Mouse (Mus musculus) c-Kit-positive CD71-positive TER-119-negative erythroid progenitor cells, embryonic 14.5 days (primary cell): ENCODE data around the gene Gm8127.
"Not testable (repeated sequence)": the region's sequence is repeated elsewhere in the genome, so short reads cannot be mapped to it uniquely, and the experiment has no call there.

ENCODE experiments used
- DNase-seq: peaks from one replicate; pipeline ENCODE4 v3.0.0-alpha.2; 2013; ENCODE audit warnings: low read depth

Gm8127 gene

GRCm38 (mm10) chr14:43293503-43293902 is at the start of gene Gm8127:
Gene Gm8127 (minus strand): TSS chr14:43293832.
- DNase-seq = not testable (repeated sequence)

- DNase-seq = not testable (repeated sequence)
Measured at GRCm38 (mm10) chr14:43337646-43338045, 44.0 kb upstream of the Gm8127 start.

GRCm38 (mm10) chr14:43331362-43331880 is 37.8 kb upstream of the Gm8127 start:
- not testable (repeated sequence) for DNase-seq

GRCm38 (mm10) chr14:43328603-43329002 is 35.0 kb upstream of the Gm8127 start:
- not testable (repeated sequence) for DNase-seq

GRCm38 (mm10) chr14:43319516-43319915 is 25.9 kb upstream of the Gm8127 start:
- DNase-seq = not testable (repeated sequence)

- DNase-seq = not testable (repeated sequence)
Measured at GRCm38 (mm10) chr14:43278681-43279080, 15.0 kb downstream of the Gm8127 start.

GRCm38 (mm10) chr14:43278146-43278545 is 15.5 kb downstream of the Gm8127 start:
- not testable (repeated sequence) for DNase-seq

- DNase-seq = not testable (repeated sequence)
Measured at GRCm38 (mm10) chr14:43277468-43277867, 16.2 kb downstream of the Gm8127 start.

GRCm38 (mm10) chr14:43275752-43276151 is 17.9 kb downstream of the Gm8127 start:
- DNase-seq = not testable (repeated sequence)

GRCm38 (mm10) chr14:43274986-43275511 is 18.6 kb downstream of the Gm8127 start, which contains the start of gene Gm9732:
Gene Gm9732 (plus strand): TSS chr14:43275036.
- not testable (repeated sequence) for DNase-seq

GRCm38 (mm10) chr14:43273161-43273560 is 20.5 kb downstream of the Gm8127 start:
- not testable (repeated sequence) for DNase-seq

GRCm38 (mm10) chr14:43269211-43269610 is 24.4 kb downstream of the Gm8127 start:
- not testable (repeated sequence) for DNase-seq

GRCm38 (mm10) chr14:43268521-43269084 is 25.0 kb downstream of the Gm8127 start:
- not testable (repeated sequence) for DNase-seq

GRCm38 (mm10) chr14:43263421-43263820 is 30.2 kb downstream of the Gm8127 start:
- DNase-seq = not testable (repeated sequence)

GRCm38 (mm10) chr14:43258349-43258748 is 35.3 kb downstream of the Gm8127 start, which contains the start of gene Gm8126:
Gene Gm8126 (plus strand): TSS chr14:43258649.
- DNase-seq = not testable (repeated sequence)

GRCm38 (mm10) chr14:43256511-43256910 is 37.1 kb downstream of the Gm8127 start:
- DNase-seq = not testable (repeated sequence)

- DNase-seq = not testable (repeated sequence)
Measured at GRCm38 (mm10) chr14:43250549-43251253, 42.9 kb downstream of the Gm8127 start.

- not testable (repeated sequence) for DNase-seq
Measured at GRCm38 (mm10) chr14:43249611-43250170, 43.9 kb downstream of the Gm8127 start.
